Mouse (Mus musculus): ENCODE measurements at regions not wholly inside any gene's neighbourhood (a gene's known extent, or its start where the extent isn't known, plus 50 kb on each side); places are given as distances from the start of the nearest gene placed in this dataset.

- no peak for DNase-seq (ENCODE audit: low read depth, low spot score)
These were observed 50.7 kb upstream of the Echdc3 start for GRCm38 (mm10) chr2:6263565-6263964.

GRCm38 (mm10) chr2:6264085-6264783 is 51.4 kb upstream of the Echdc3 start:
- no peak for DNase-seq (ENCODE audit: low read depth, low spot score)

- DNase-seq (ENCODE audit: low read depth, low spot score): no peak
These were observed 52.3 kb upstream of the Echdc3 start for GRCm38 (mm10) chr2:6265117-6265516.

- DNase-seq (ENCODE audit: low read depth, low spot score): no peak
These were observed 54.2 kb upstream of the Echdc3 start for GRCm38 (mm10) chr2:6267066-6267465.

GRCm38 (mm10) chr2:6267537-6267936 is 54.7 kb upstream of the Echdc3 start:
- peak; percentile 85 for DNase-seq (ENCODE audit: low read depth, low spot score)

GRCm38 (mm10) chr2:6272514-6272913 is 50.0 kb upstream of the Usp6nl start:
- DNase-seq (ENCODE audit: low read depth, low spot score): no peak

All from brain, adult 2 months (tissue).